Mouse (Mus musculus) activated CD4-positive, CD25-positive, alpha-beta regulatory T cell, adult 4 months (primary cell): ENCODE data around the gene Dynll1. TPM values are rescaled to one million over a fixed set of nuclear protein-coding genes. Genes with fewer than 3 reads are reported as not detected.
A peak's percentile ranks its signal among the peaks of the same experiment; 100 is the strongest.

ENCODE experiments used
- ATAC-seq: one replicate; pipeline ENCODE4 v1.8.0; 2017
- polyA plus RNA-seq, 2 experiments: library from polyadenylated mRNA; unstranded; fragments of 100-300 nt; shearing (Covaris generic); gene quantifications; one replicate each; pipeline ENCODE4 v1.2.1; 2017

Gene Dynll1
- polyA plus RNA-seq, result 100 to 1,000 TPM; 459 to 496 TPM

DNA sequence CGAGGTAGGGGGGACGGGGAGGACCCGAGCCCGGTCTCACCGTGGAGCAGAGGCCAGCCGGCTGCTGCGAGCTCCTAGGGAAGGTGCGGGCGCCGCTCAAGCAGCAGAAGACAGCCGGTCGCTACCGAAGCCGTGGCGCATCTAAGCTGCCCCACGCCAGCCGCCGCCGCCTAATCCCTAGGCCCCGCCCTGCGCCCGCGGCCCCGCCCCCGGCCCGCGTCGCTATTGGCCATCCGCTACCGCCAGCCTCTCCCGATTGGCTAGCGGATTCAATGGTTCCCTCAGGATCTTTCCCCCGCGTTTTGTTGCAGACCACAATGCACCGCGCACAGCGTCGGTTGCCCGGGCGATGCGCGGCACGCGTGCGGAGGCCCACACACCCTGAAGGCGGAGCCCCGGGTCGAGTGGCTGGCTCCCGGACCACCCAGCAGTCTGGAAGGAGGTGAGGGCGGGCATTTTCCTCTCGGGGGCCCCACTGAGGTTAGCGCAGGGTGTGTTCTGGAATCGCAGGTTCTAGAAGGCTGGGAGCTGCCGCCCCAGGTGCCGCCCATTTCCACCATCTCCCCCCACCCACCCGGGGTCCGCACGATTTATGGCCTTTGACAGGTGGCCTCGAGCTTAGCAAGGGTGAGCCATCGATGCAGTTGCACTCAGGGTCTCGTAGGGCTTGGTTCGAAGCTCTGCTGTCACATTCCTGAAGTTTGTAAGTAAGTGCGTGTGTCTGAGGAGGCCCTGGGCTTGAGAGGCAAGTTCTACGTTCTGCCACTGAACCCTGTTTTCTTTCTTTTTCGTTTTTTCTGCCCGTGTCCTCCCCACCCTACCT is at the start of gene Dynll1:
TSS of gene Dynll1 (minus strand) at position 208 of the 823 bp plus-strand sequence.
- peak; percentile 93 for ATAC-seq

GRCm38 (mm10) chr5:115349225-115349555 is 48.4 kb upstream of the Dynll1 start:
- ATAC-seq, result peak; percentile 9

DNA sequence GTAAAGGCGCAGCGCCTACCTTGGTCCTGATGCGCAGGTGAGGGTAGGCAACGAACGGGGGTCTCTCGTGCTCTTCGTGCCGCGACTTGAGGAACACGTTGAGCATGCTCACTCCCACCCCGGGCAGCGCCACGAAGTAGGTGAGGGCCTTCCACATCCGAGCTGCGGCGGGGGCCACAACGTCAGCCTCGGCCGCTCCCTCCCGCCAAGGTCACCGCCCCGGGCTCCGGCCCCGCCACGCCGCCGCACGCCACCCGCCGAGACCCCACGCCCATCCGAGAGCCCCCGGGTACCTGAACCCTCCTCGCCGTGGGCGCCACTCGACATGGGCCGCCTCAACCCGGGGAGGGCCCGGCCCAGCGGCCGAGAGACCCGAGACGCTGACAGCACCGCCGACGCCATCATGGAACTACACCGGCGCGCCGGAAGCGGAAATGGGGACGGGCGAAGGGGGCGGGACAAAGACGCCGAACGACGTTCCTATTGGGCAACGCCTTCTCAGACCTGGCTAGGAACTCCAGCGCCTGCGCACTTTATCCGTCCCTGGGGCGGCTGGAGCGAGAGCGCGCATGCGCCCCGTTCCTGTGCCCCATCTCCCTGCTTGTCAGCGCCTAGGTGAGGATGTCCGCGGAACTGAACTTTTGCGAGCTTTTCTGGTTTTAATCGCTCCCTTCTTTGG is 47.9 kb upstream of the Dynll1 start, which contains the start of gene Cox6a1:
TSS of gene Cox6a1 (minus strand) at position 436 of the 679 bp plus-strand sequence.
- ATAC-seq, result peak; percentile 87

DNA sequence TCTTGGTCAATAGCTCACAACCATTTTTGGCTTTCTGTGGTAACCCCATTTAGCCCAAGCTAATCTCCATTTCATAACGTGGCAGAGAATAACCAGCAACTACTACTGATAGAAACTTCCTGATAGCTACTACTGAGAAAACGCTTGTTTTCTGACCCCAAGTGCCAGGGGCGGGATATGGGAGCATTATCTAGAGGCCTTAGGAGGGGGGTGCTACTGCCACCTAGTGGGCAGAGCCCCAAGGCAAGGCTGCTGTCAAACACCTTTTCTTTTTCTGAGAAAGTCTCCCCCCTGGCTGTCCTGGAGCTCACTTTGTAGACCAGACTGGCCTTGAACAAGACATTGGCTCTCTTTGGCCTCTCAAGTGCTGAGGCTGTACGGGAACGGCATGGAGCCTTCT is 46.8 kb upstream of the Dynll1 start:
- ATAC-seq, result peak; percentile 55

GRCm38 (mm10) chr5:115341314-115342165 is 40.7 kb upstream of the Dynll1 start:
- ATAC-seq, result peak; percentile 33

- ATAC-seq, result peak; percentile 78
These were observed 39.9 kb upstream of the Dynll1 start, which contains the start of the genes Gatc and Triap1 for GRCm38 (mm10) chr5:115340577-115341313. TSS of gene Gatc (minus strand) at chr5:115341178. TSS of gene Triap1 (plus strand) at chr5:115341225.

DNA sequence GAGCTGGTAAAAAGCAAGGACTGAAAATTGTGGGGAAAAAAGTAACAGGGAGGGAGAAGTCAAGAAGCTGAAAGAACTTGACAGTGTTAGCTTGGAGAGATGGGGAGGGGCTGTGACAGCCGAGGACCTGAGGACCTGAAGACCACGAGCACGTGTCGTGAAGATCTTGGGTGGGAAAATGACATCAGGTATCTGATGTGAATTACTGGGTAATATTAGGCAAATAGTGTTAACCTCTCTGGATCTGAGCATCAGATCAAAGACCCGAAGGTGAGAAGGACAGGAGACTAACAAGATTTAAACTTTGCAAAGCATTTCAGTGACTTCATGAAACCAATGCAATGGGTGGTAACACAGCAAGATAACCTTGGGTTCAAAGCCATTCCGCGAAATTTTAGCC is 39.2 kb upstream of the Dynll1 start:
- ATAC-seq, result no peak

DNA sequence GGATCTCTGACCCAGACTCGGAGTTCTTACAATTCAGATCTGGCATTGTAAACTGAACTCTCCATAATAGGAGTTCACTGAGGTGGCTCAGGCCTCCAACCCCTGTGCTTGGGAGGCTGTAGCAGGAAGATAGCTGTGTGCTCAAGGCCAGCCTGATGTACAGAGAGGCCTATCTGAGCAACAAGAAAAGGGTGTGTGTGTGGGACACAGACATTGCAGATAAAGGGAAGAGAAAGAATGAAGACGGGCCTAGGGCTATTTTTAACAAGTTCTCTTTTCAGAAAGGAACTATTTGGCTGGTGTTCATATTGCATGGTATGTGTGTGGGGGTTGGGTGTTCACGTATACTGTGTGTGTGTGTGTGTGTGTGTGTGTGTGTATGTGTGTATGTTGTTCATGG is 32.8 kb upstream of the Dynll1 start:
- ATAC-seq, result no peak

DNA sequence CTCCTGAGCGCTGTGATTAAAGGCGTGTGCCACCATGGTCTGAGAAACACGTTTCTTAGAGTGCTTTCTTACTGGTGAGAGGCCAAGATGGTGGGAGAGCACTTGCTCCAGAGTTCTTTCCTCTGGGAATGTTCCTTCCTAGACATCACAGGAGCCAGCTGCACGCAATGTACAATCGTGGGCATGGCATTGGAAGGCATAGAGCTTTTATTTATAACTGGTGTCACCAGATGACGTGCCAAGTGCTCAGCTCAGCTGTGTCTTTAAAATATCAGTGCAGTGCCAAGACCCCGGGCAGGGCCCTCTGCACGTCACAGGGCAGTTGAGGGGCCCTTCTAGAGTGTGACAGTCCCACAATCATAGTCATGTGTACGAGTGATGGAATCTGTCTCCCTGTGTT is 30.2 kb upstream of the Dynll1 start:
- no peak for ATAC-seq

DNA sequence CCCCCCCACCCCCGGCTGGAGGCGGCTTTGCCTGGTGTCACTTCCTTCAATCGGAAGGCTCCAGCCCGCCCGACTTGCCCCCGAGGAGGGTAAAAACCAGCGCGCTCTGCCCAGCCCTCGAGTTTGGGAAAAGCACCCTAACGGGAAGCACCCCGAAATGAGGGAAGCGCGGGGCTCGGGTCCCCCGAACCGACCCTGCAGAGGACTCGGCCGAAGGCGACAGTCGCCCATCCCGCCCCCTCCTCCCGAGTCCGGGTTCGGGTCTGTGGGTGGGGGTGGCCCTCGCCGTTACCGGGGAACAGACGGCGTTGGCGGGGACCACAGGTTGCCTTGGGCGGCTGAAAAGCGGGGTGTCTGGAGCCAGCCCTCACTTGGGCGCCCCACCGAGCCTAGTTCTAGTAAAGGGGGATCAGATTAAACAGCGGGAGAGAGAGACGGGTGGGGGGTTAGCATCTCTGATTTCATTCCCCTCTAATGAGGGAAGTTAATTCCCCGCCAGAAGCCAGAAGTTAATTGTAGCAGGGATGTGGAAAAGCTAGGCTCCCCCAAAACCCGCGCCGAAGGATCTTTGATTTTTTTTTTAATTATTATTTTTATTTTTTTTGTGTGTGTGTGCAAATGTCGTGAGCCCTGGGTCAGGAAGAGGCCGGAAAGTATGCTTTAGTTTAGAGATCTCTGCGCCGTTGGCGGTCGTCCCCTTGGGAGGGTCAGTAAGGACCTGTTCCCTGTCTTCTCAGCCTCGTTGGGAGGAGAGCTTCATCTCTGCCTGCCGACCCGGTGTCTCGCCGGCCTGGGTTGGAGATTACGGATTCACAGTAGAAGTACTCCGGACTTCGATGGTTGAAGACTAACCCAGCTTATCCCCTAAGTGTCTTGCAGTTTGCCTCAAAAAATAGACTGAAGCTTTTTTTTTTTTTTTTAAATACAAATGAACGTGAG is 27.1 kb upstream of the Dynll1 start:
- ATAC-seq, result no peak

- ATAC-seq, result peak; percentile 77
These were observed 26.2 kb upstream of the Dynll1 start, which contains the start of gene Srsf9 for GRCm38 (mm10) chr5:115326875-115327609. TSS of gene Srsf9 (plus strand) at chr5:115327177.

- peak; percentile 33 for ATAC-seq
These were observed 25.5 kb upstream of the Dynll1 start for GRCm38 (mm10) chr5:115326256-115326831.

- peak; percentile 28 for ATAC-seq
These were observed 18.5 kb upstream of the Dynll1 start for GRCm38 (mm10) chr5:115319004-115319940.

- no peak for ATAC-seq
These were observed 17.0 kb upstream of the Dynll1 start for GRCm38 (mm10) chr5:115317645-115318328.

DNA sequence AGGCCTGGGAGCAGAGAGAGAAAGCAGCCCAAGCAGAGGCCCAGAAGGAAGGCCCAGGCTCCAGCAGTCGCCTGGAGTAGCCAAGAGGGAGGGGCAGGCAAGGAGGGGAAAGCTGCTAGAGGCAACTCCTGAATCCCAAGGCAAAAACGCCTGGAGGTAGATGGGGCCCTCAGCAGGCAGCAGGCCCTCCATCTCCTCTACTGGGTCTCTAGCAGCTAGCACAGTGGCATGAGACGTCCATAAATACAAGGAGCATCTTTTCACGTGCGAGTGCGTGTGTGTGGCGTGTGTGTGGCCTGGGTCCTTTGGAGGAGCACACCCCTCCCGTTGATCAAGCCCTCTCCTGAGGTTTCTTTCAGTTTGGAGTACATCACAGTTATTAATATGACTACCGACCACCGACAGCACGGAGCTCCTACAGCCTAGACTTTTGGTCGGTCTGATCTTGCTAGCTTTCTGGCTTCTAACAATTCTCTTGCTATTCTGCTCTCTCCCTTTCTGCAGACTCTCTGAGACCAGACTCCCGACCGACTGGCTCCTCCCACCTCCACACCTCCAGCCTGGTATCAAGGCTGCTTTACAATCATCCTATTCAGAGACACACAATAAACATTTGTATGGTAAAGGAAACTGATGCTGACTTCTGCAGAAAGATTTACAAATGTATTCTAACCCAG is 16.3 kb upstream of the Dynll1 start:
- ATAC-seq, result no peak

DNA sequence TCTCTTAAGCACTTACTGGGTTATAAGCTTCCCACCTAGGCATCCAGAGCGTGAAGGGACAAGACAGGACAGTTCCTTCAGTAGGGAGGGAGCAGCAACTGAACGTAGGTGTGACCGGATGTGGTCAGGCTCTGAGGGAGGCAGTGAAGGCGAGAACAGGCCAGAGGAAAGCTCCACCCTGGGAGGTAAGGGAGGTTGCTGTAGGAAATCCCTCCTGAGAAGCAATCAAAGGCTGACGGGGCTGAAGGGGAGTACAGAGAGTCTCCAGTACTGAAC is 12.8 kb upstream of the Dynll1 start:
- no peak for ATAC-seq

- no peak for ATAC-seq
These were observed 12.2 kb upstream of the Dynll1 start for GRCm38 (mm10) chr5:115312816-115313667.
